Mouse (Mus musculus): Measurements from ENCODE around the gene Gtf2a2. TPM values are rescaled to one million over a fixed set of nuclear protein-coding genes. Genes with fewer than 3 reads are reported as not detected.

Gene Gtf2a2
- polyA plus RNA-seq, 1 experiment = 33.9 TPM

GRCm38 (mm10) chr9:70048751-70049415, 36.5 kb downstream of the Gtf2a2 start:
- peaks cover 31% of the 10 kb centered on the region for H3K4me1 ChIP-seq
- no peak overlapping the region for H3K4me3 ChIP-seq (replicated peaks)
- no peaks in the 10 kb centered on the region for H3K36me3 ChIP-seq (replicated peaks; ENCODE audit: low read length)
- H3K27me3 ChIP-seq (replicated peaks) = peaks cover 12% of the 10 kb centered on the region
- TF ChIP-seq GATA1 (IDR thresholded peaks at IDR 0.05; ENCODE audit: borderline replicate concordance, low read length) (no peak), FLI1 (IDR thresholded peaks at IDR 0.05; ENCODE audit: low read length) (no peak)
- peaks cover 11% of the 10 kb centered on the region for H3K9me3 ChIP-seq

GRCm38 (mm10) chr9:70049416-70049783, 37.0 kb downstream of the Gtf2a2 start:
- TF ChIP-seq FLI1 (IDR thresholded peaks at IDR 0.05; ENCODE audit: low read length) = no peak
- no peak for TF ChIP-seq GATA1 (IDR thresholded peaks at IDR 0.05; ENCODE audit: borderline replicate concordance, low read length)
- no peaks in the 10 kb centered on the region for H3K36me3 ChIP-seq (replicated peaks; ENCODE audit: low read length)
- peaks cover 32% of the 10 kb centered on the region for H3K4me1 ChIP-seq
- peaks cover 15% of the 10 kb centered on the region for H3K27me3 ChIP-seq (replicated peaks)
- H3K9me3 ChIP-seq = peaks cover 11% of the 10 kb centered on the region
- H3K4me3 ChIP-seq (replicated peaks) = no peak overlapping the region

- no peak overlapping the region for H3K4me3 ChIP-seq (replicated peaks)
- H3K9me3 ChIP-seq = peaks cover 11% of the 10 kb centered on the region
- H3K4me1 ChIP-seq = peaks cover 32% of the 10 kb centered on the region
- peaks cover 16% of the 10 kb centered on the region for H3K27me3 ChIP-seq (replicated peaks)
- no peak for TF ChIP-seq GATA1 (IDR thresholded peaks at IDR 0.05; ENCODE audit: borderline replicate concordance, low read length)
- TF ChIP-seq FLI1 (IDR thresholded peaks at IDR 0.05; ENCODE audit: low read length) = no peak
- H3K36me3 ChIP-seq (replicated peaks; ENCODE audit: low read length) = no peaks in the 10 kb centered on the region
These were observed 37.5 kb downstream of the Gtf2a2 start for GRCm38 (mm10) chr9:70049839-70050238.

GRCm38 (mm10) chr9:70052730-70053129, 40.4 kb downstream of the Gtf2a2 start:
- Histone ChIP-seq H3K4me3 (replicated peaks) (no peak overlapping the region), H3K36me3 (replicated peaks; ENCODE audit: low read length) (no peaks in the 10 kb centered on the region), H3K27me3 (replicated peaks) (peaks cover 19% of the 10 kb centered on the region), H3K4me1 (peaks cover 20% of the 10 kb centered on the region), H3K9me3 (peaks cover 18% of the 10 kb centered on the region)
- TF ChIP-seq FLI1 (IDR thresholded peaks at IDR 0.05; ENCODE audit: low read length) = no peak
- TF ChIP-seq GATA1 (IDR thresholded peaks at IDR 0.05; ENCODE audit: borderline replicate concordance, low read length) = no peak

- Histone ChIP-seq H3K27me3 (replicated peaks) (peaks cover 20% of the 10 kb centered on the region), H3K36me3 (replicated peaks; ENCODE audit: low read length) (no peaks in the 10 kb centered on the region), H3K9me3 (peaks cover 18% of the 10 kb centered on the region), H3K4me3 (replicated peaks) (no peak overlapping the region), H3K4me1 (peaks cover 19% of the 10 kb centered on the region)
- TF ChIP-seq GATA1 (IDR thresholded peaks at IDR 0.05; ENCODE audit: borderline replicate concordance, low read length) (no peak), FLI1 (IDR thresholded peaks at IDR 0.05; ENCODE audit: low read length) (no peak)
These were observed 41.1 kb downstream of the Gtf2a2 start for GRCm38 (mm10) chr9:70053411-70053810.

GRCm38 (mm10) chr9:70062012-70062411, 49.7 kb downstream of the Gtf2a2 start:
- no peak overlapping the region for H3K4me3 ChIP-seq (replicated peaks)
- H3K4me1 ChIP-seq = peaks cover 7% of the 10 kb centered on the region; the same call in 1 of the 2 replicates
- H3K36me3 ChIP-seq (replicated peaks; ENCODE audit: low read length) = no peaks in the 10 kb centered on the region
- H3K9me3 ChIP-seq = no peaks in the 10 kb centered on the region
- H3K27me3 ChIP-seq (replicated peaks) = peaks cover 7% of the 10 kb centered on the region
- no peak for TF ChIP-seq FLI1 (IDR thresholded peaks at IDR 0.05; ENCODE audit: low read length)
- TF ChIP-seq GATA1 (IDR thresholded peaks at IDR 0.05; ENCODE audit: borderline replicate concordance, low read length) = no peak

GRCm38 (mm10) chr9:70067497-70067896, 55.1 kb downstream of the Gtf2a2 start:
- Histone ChIP-seq H3K9me3 (no peaks in the 10 kb centered on the region), H3K27me3 (replicated peaks) (peaks cover 4% of the 10 kb centered on the region), H3K36me3 (replicated peaks; ENCODE audit: low read length) (no peaks in the 10 kb centered on the region), H3K4me1 (peaks cover 16% of the 10 kb centered on the region), H3K4me3 (replicated peaks) (no peak overlapping the region)
- TF ChIP-seq FLI1 (IDR thresholded peaks at IDR 0.05; ENCODE audit: low read length) = no peak

GRCm38 (mm10) chr9:70069961-70070435, 57.6 kb downstream of the Gtf2a2 start:
- no peaks in the 10 kb centered on the region for H3K36me3 ChIP-seq (replicated peaks; ENCODE audit: low read length)
- peaks cover 13% of the 10 kb centered on the region for H3K4me1 ChIP-seq
- H3K4me3 ChIP-seq (replicated peaks) = no peak overlapping the region
- no peak for TF ChIP-seq FLI1 (IDR thresholded peaks at IDR 0.05; ENCODE audit: low read length)
- no peak for TF ChIP-seq GATA1 (IDR thresholded peaks at IDR 0.05; ENCODE audit: borderline replicate concordance, low read length)
- H3K27me3 ChIP-seq (replicated peaks) = peaks cover 15% of the 10 kb centered on the region
- no peaks in the 10 kb centered on the region for H3K9me3 ChIP-seq

GRCm38 (mm10) chr9:70072387-70072786, 60.0 kb downstream of the Gtf2a2 start:
- no peak for TF ChIP-seq GATA1 (IDR thresholded peaks at IDR 0.05; ENCODE audit: borderline replicate concordance, low read length)
- no peak for TF ChIP-seq FLI1 (IDR thresholded peaks at IDR 0.05; ENCODE audit: low read length)
- Histone ChIP-seq H3K9me3 (peaks cover 11% of the 10 kb centered on the region), H3K27me3 (replicated peaks) (peaks cover 27% of the 10 kb centered on the region), H3K4me3 (replicated peaks) (no peak overlapping the region), H3K4me1 (peaks cover 13% of the 10 kb centered on the region), H3K36me3 (replicated peaks; ENCODE audit: low read length) (no peaks in the 10 kb centered on the region)

Other genes starting within 250 kb of the Gtf2a2 start
- gene Bnip2, start 23.1 kb upstream of the Gtf2a2 start, polyA plus RNA-seq (2012; ENCODE audit: insufficient read depth, low replicate concordance) = 29.5 and 45.8 TPM in 2 replicates
- not detected in 2 replicates for gene Gcnt3, start 25.5 kb downstream of the Gtf2a2 start, polyA plus RNA-seq (2012; ENCODE audit: insufficient read depth, low replicate concordance)
- gene Fam81a, start 130.0 kb downstream of the Gtf2a2 start, polyA plus RNA-seq (2012; ENCODE audit: insufficient read depth, low replicate concordance) = not detected in 2 replicates
- 7.1 and 16.7 TPM in 2 replicates for gene Myo1e, start 194.8 kb downstream of the Gtf2a2 start, polyA plus RNA-seq (2012; ENCODE audit: insufficient read depth, low replicate concordance)